Mouse (Mus musculus): ENCODE results near the gene Zfp354c. TPM values are rescaled to one million over a fixed set of nuclear protein-coding genes. Genes with fewer than 3 reads are reported as not detected.

Zfp354c gene
- total RNA-seq, 2 experiments from 2014 or later, result 63.3 to 63.8 TPM

Other genes with a start within 250 kb of the Zfp354c start
- gene Adamts2, start 225.6 kb downstream of the Zfp354c start, total RNA-seq (2021), result 10 to 100 TPM; 11.1 to 14.3 TPM
- gene Zfp879, start 13.8 kb upstream of the Zfp354c start, total RNA-seq (2021), result 1 to 10 TPM; 3.9 to 4.3 TPM
- under 1 TPM in 1 of 2 experiments, not detected in 1; 0.08 TPM for gene Grm6, start 23.0 kb upstream of the Zfp354c start, total RNA-seq (2021)
- 1 to 10 TPM; 6.0 to 6.4 TPM for gene Zfp454, start 59.9 kb upstream of the Zfp354c start, total RNA-seq (2021)
- 10 to 100 TPM; 22.7 to 23.4 TPM for gene Zfp2, start 88.4 kb upstream of the Zfp354c start, total RNA-seq (2021)
- gene Zfp354b, start 103.9 kb upstream of the Zfp354c start, total RNA-seq (2021), result 1 to 10 TPM; 4.8 to 5.2 TPM
- not detected for gene 4933414I15Rik, start 116.0 kb upstream of the Zfp354c start, total RNA-seq (2021)
- gene Prop1, start 126.0 kb upstream of the Zfp354c start, total RNA-seq (2021), result not detected
- not detected for gene Olfr1378, start 138.8 kb upstream of the Zfp354c start, total RNA-seq (2021)
- not detected for gene Olfr1377, start 154.2 kb upstream of the Zfp354c start, total RNA-seq (2021)
- gene Olfr51, start 175.9 kb upstream of the Zfp354c start, total RNA-seq (2021), result not detected
- gene Olfr54, start 186.5 kb upstream of the Zfp354c start, total RNA-seq (2021), result not detected
- not detected for gene Olfr1375, start 220.4 kb upstream of the Zfp354c start, total RNA-seq (2021)
- 10 to 100 TPM in 1 of 2 experiments, 1 to 10 TPM in 1; 9.7 to 10.6 TPM for gene Zfp354a, start 231.5 kb upstream of the Zfp354c start, total RNA-seq (2021)